Mouse (Mus musculus): ENCODE results near the gene Ccsap.

DNA sequence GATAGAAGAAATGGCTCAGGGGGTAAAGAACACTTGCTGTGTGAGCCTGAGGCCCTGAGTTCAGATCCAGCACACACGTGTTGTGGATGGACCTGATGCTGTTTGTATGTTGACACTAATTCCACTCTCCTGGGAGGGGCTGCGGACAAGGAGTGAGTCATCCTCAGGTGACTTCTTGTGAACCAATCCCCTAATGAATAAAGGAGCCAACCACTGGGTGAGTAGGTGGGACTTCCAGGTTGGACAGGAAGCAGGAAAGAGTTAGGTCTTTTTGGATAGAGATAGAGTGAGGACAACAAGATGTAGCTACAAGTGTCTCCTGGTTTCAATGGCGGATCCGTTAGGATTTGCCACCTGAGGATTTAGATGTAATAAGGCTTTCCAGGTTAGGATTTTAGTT, 10.7 kb downstream of the Ccsap start:
- no peak for TF ChIP-seq MAFK (IDR thresholded peaks at IDR 0.05; ENCODE audit: insufficient read depth, low read depth, low read length)
- TF ChIP-seq CHD2 (IDR thresholded peaks at IDR 0.05; ENCODE audit: low read depth, low read length): no peak
- TF ChIP-seq ZNF384 (IDR thresholded peaks at IDR 0.05; ENCODE audit: low read depth, low read length): no peak
- TF ChIP-seq HCFC1 (IDR thresholded peaks at IDR 0.05; ENCODE audit: borderline replicate concordance, insufficient read depth, low read length): no peak
- TF ChIP-seq ZC3H11A (IDR thresholded peaks at IDR 0.05; ENCODE audit: borderline replicate concordance, low read depth, low read length): no peak
